Mouse (Mus musculus) embryonic fibroblast, embryonic 13.5 days (primary cell): ENCODE measurements around the gene Zfp37.

Source experiments
- CTCF ChIP-seq: IDR thresholded peaks from 2 replicates; pipeline ENCODE4 v1.5.1; 2011; ENCODE audit warnings: mild to moderate bottlenecking, control low read depth, low read length, moderate library complexity, borderline replicate concordance; ENCODE audit not compliant: insufficient read depth
- POLR2A ChIP-seq: IDR thresholded peaks from 2 replicates; pipeline ENCODE4 v1.6.1; 2011; ENCODE audit warnings: low read depth, mild to moderate bottlenecking, control low read depth, low read length, moderate library complexity

DNA sequence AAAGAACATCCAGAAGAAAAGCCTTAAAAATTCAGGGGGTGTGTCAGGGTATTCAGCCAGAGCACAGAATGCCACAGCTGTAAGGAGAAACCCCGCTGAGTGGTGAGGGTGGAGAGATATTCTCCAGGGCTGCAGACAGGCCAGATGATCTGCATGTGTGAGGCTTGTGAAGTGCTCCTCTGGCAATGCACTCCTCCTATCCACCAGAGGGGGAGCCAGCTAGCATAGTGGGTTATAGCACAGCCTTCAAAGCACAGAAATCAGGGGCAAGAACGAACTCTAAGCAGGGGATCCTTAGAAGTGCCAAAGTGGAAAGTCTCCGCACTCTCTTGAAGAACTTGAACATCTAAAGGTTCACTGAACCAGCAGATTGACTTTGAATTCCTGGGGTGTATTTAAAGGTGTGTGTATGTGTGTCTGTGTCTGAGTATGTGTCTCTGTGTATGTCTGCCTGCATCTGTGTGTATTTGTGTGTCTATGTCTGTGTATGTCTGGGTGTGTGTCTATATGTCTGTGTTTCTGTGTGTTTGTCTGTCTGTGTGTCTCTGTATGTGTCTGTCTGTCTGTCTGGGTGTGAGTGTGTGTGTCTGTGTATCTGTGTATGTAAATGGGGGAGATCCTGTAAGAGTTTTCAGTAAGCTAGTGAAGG lies 20.2 kb upstream of the Zfp37 start:
- TF ChIP-seq POLR2A = no peak
- TF ChIP-seq CTCF = peak; percentile 15; the same call in 1 of the 2 replicates
